Mouse (Mus musculus): ENCODE measurements around the gene Gm47189. TPM values are rescaled to one million over a fixed set of nuclear protein-coding genes. Genes with fewer than 3 reads are reported as not detected.
"Not testable (repeated sequence)": the region's sequence is repeated elsewhere in the genome, so short reads cannot be mapped to it uniquely, and the experiment has no call there.

The Gm47189 gene
- not detected in 2 replicates for polyA plus RNA-seq (2015; fragmentation: Nextera tagmentation; extraction: Ambion mirVana)

- H3K27me3 ChIP-seq; H3K4me3 ChIP-seq; H3K27ac ChIP-seq; H3K36me3 ChIP-seq; H3K9ac ChIP-seq; H3K9me3 ChIP-seq; ATAC-seq (ENCODE audit: low FRiP score); H3K4me1 ChIP-seq (replicated peaks); H3K4me2 ChIP-seq: not testable (repeated sequence)
These were observed at the start of gene Gm47189 for GRCm38 (mm10) chr14:41772341-41772740. Gm47189 (minus strand) TSS chr14:41772441.

GRCm38 (mm10) chr14:41755931-41756330 is 16.3 kb downstream of the Gm47189 start:
- not testable (repeated sequence) for H3K27ac ChIP-seq; H3K36me3 ChIP-seq; H3K4me2 ChIP-seq; H3K9me3 ChIP-seq; ATAC-seq (ENCODE audit: low FRiP score); H3K4me1 ChIP-seq (replicated peaks); H3K27me3 ChIP-seq; H3K9ac ChIP-seq; H3K4me3 ChIP-seq
- WGBS: 84% methylated on average over 3 of the region's 3 CpGs

GRCm38 (mm10) chr14:41750514-41750913 is 21.7 kb downstream of the Gm47189 start, which contains the start of gene Gm7929:
Gm7929 (minus strand) TSS chr14:41750614.
- H3K27ac ChIP-seq; H3K9me3 ChIP-seq; H3K9ac ChIP-seq; H3K4me1 ChIP-seq (replicated peaks); H3K4me2 ChIP-seq; H3K36me3 ChIP-seq; H3K27me3 ChIP-seq; ATAC-seq (ENCODE audit: low FRiP score); H3K4me3 ChIP-seq: not testable (repeated sequence)
- WGBS: 88% methylated on average over 1 of the region's 1 CpGs

- 80% methylated on average over 17 of the region's 17 CpGs for WGBS
- H3K27ac ChIP-seq; ATAC-seq (ENCODE audit: low FRiP score); H3K4me1 ChIP-seq (replicated peaks); H3K27me3 ChIP-seq; H3K4me3 ChIP-seq; H3K4me2 ChIP-seq; H3K9ac ChIP-seq; H3K36me3 ChIP-seq; H3K9me3 ChIP-seq: not testable (repeated sequence)
These were observed 48.8 kb downstream of the Gm47189 start for GRCm38 (mm10) chr14:41723437-41723836.

GRCm38 (mm10) chr14:41717180-41717579 is 55.1 kb downstream of the Gm47189 start:
- H3K9ac ChIP-seq; ATAC-seq (ENCODE audit: low FRiP score); H3K27ac ChIP-seq; H3K9me3 ChIP-seq; H3K4me3 ChIP-seq; H3K4me1 ChIP-seq (replicated peaks); H3K4me2 ChIP-seq; H3K36me3 ChIP-seq; H3K27me3 ChIP-seq: not testable (repeated sequence)
- 79% methylated on average over 1 of the region's 1 CpGs for WGBS

Other genes starting within 250 kb of the Gm47189 start
- gene Gm7970, start 216.9 kb downstream of the Gm47189 start, polyA plus RNA-seq (2015; fragmentation: Nextera tagmentation; extraction: Ambion mirVana): not detected in 2 replicates
- not detected in 2 replicates for gene 1700049E17Rik2, start 199.2 kb downstream of the Gm47189 start, polyA plus RNA-seq (2015; fragmentation: Nextera tagmentation; extraction: Ambion mirVana)
- not detected in 2 replicates for gene Gm3072, start 147.8 kb downstream of the Gm47189 start, polyA plus RNA-seq (2015; fragmentation: Nextera tagmentation; extraction: Ambion mirVana)
- not detected in 2 replicates for gene Gm3676, start 126.0 kb downstream of the Gm47189 start, polyA plus RNA-seq (2015; fragmentation: Nextera tagmentation; extraction: Ambion mirVana)
- gene Gm8068, start 70.6 kb downstream of the Gm47189 start, polyA plus RNA-seq (2015; fragmentation: Nextera tagmentation; extraction: Ambion mirVana): not detected in 2 replicates
- gene Gm7929, start 21.8 kb downstream of the Gm47189 start, polyA plus RNA-seq (2015; fragmentation: Nextera tagmentation; extraction: Ambion mirVana): not detected in 2 replicates
- not detected in 2 replicates for gene Gm7980, start 134.8 kb upstream of the Gm47189 start, polyA plus RNA-seq (2015; fragmentation: Nextera tagmentation; extraction: Ambion mirVana)
- gene 1700049E17Rik1, start 152.5 kb upstream of the Gm47189 start, polyA plus RNA-seq (2015; fragmentation: Nextera tagmentation; extraction: Ambion mirVana): not detected in 2 replicates
- not detected in 2 replicates for gene 1700024B05Rik, start 171.6 kb upstream of the Gm47189 start, polyA plus RNA-seq (2015; fragmentation: Nextera tagmentation; extraction: Ambion mirVana)
- not detected in 2 replicates for gene Gm6401, start 195.5 kb upstream of the Gm47189 start, polyA plus RNA-seq (2015; fragmentation: Nextera tagmentation; extraction: Ambion mirVana)
- not detected in 2 replicates for gene Gm3543, start 210.9 kb upstream of the Gm47189 start, polyA plus RNA-seq (2015; fragmentation: Nextera tagmentation; extraction: Ambion mirVana)